Mouse (Mus musculus) lung, embryonic 16.5 days (tissue): ENCODE measurements at regions not wholly inside any gene's neighbourhood (a gene's known extent, or its start where the extent isn't known, plus 50 kb on each side); places are given as distances from the start of the nearest gene placed in this dataset.

Source experiments
- ATAC-seq: fragments of 200-750 bp; cut with Nextera tagmentation; 2 replicates; pipeline ENCODE4 v1.8.0; 2017; ENCODE audit warnings: low read depth, mild to moderate bottlenecking, moderate library complexity
- H3K27ac ChIP-seq: fragments of 300-500 bp; sonication (generic); 2 replicates; pipeline ENCODE4 v1.5.1; 2014; ENCODE audit warnings: mild to moderate bottlenecking, control low read depth, low read length
- H3K27me3 ChIP-seq: fragments of 300-500 bp; sonication (generic); 2 replicates; pipeline ENCODE4 v1.6.1; 2014; ENCODE audit warnings: low read depth, low read length, mixed read lengths; ENCODE audit not compliant: control insufficient read depth, insufficient read depth
- H3K36me3 ChIP-seq: fragments of 300-500 bp; sonication (generic); 2 replicates; pipeline ENCODE4 v1.6.1; 2014; ENCODE audit warnings: low read length; ENCODE audit not compliant: control insufficient read depth, insufficient read depth
- H3K4me1 ChIP-seq: fragments of 300-500 bp; sonication (generic); replicated peaks from 2 replicates; pipeline ENCODE4 v1.6.1; 2014; ENCODE audit warnings: low read length, mixed read lengths; ENCODE audit not compliant: control insufficient read depth, insufficient read depth
- H3K4me2 ChIP-seq: fragments of 300-500 bp; sonication (generic); 2 replicates; pipeline ENCODE4 v1.6.1; 2014; ENCODE audit warnings: low read depth, low read length, control low read depth
- H3K4me3 ChIP-seq: fragments of 300-500 bp; sonication (generic); 2 replicates; pipeline ENCODE4 v1.5.1; 2014; ENCODE audit warnings: mild to moderate bottlenecking, low read length, control low read depth
- H3K9ac ChIP-seq: fragments of 300-500 bp; sonication (generic); 2 replicates; pipeline ENCODE4 v1.6.1; 2014; ENCODE audit warnings: low read length, control low read depth
- H3K9me3 ChIP-seq: fragments of 300-500 bp; sonication (generic); 2 replicates; pipeline ENCODE4 v1.6.1; 2016; ENCODE audit warnings: low read length; ENCODE audit not compliant: control insufficient read depth
- WGBS: fragments of 180-500 bp; shearing (Covaris S2); extraction: QIAGEN DNeasy Blood & Tissue Kit; methylation state at CpG from one replicate; pipeline ENCODE4 v1.1.7; 2014; 5-methylcytosine and 5-hydroxymethylcytosine counted together

- H3K4me1 ChIP-seq, result no peaks in the 10 kb centered on the region
- H3K4me2 ChIP-seq, result no peak overlapping the region
- no peak for ATAC-seq
- H3K9ac ChIP-seq, result no peak overlapping the region
- no peaks in the 10 kb centered on the region for H3K27me3 ChIP-seq
- no peaks in the 10 kb centered on the region for H3K9me3 ChIP-seq
- WGBS, result 85% methylated on average over 4 of the region's 4 CpGs
- H3K36me3 ChIP-seq, result no peaks in the 10 kb centered on the region
- no peak overlapping the region for H3K4me3 ChIP-seq
- no peak overlapping the region for H3K27ac ChIP-seq
These were observed 171.2 kb upstream of the Robo2 start for GRCm38 (mm10) chr16:74582645-74583423.

GRCm38 (mm10) chr16:74548374-74548773 lies 136.7 kb upstream of the Robo2 start:
- no peak overlapping the region for H3K9ac ChIP-seq
- 85% methylated on average over 5 of the region's 5 CpGs for WGBS
- H3K27ac ChIP-seq, result no peak overlapping the region
- no peak overlapping the region for H3K4me3 ChIP-seq
- H3K4me2 ChIP-seq, result no peak overlapping the region
- H3K9me3 ChIP-seq, result no peaks in the 10 kb centered on the region
- H3K36me3 ChIP-seq, result no peaks in the 10 kb centered on the region
- ATAC-seq, result no peak
- H3K4me1 ChIP-seq, result no peaks in the 10 kb centered on the region
- H3K27me3 ChIP-seq, result no peaks in the 10 kb centered on the region

GRCm38 (mm10) chr16:74530531-74530930 lies 118.9 kb upstream of the Robo2 start:
- Histone ChIP-seq H3K4me3 (no peak overlapping the region), H3K9me3 (no peaks in the 10 kb centered on the region), H3K9ac (no peak overlapping the region), H3K36me3 (no peaks in the 10 kb centered on the region), H3K4me2 (no peak overlapping the region), H3K27ac (no peak overlapping the region), H3K27me3 (no peaks in the 10 kb centered on the region), H3K4me1 (no peaks in the 10 kb centered on the region)
- WGBS, result 43% methylated on average over 2 of the region's 2 CpGs
- ATAC-seq, result no peak

DNA sequence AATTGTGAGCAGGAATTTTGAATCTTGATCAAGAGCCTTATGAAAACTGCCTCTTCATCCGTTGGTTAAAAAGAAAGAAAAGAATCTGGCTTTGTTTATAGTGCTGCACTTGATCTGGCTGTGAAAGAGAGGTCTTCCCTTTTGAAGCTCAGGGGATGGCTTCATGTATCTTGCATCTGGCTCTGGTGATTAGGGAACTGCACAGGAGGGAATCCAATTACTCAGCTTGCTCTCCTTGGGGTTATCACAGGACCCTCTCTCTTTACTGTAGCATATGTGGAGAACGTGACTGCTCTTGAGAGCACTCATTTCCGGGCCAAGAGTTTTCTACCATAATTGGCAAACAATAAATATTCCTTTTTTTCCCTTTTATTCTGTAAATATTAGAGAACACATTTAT lies 116.6 kb upstream of the Robo2 start:
- no peak overlapping the region for H3K4me2 ChIP-seq
- H3K4me3 ChIP-seq, result no peak overlapping the region
- no peaks in the 10 kb centered on the region for H3K9me3 ChIP-seq
- no peak overlapping the region for H3K27ac ChIP-seq
- no peaks in the 10 kb centered on the region for H3K4me1 ChIP-seq
- H3K9ac ChIP-seq, result no peak overlapping the region
- no peaks in the 10 kb centered on the region for H3K36me3 ChIP-seq
- no peak for ATAC-seq
- 20% methylated on average over 3 of the region's 3 CpGs for WGBS
- no peaks in the 10 kb centered on the region for H3K27me3 ChIP-seq

GRCm38 (mm10) chr16:74526521-74526920 lies 114.9 kb upstream of the Robo2 start:
- Histone ChIP-seq H3K27ac (0 out of 2 replicates have a peak overlapping the region, but pooled peaks have one; percentile 20), H3K9ac (no peak overlapping the region), H3K4me3 (no peak overlapping the region), H3K9me3 (no peaks in the 10 kb centered on the region), H3K4me1 (no peaks in the 10 kb centered on the region), H3K4me2 (no peak overlapping the region), H3K36me3 (no peaks in the 10 kb centered on the region), H3K27me3 (no peaks in the 10 kb centered on the region)
- WGBS, result 27% methylated on average over 1 of the region's 1 CpGs
- ATAC-seq, result peak; percentile 56; the same call in 1 of the 2 replicates

DNA sequence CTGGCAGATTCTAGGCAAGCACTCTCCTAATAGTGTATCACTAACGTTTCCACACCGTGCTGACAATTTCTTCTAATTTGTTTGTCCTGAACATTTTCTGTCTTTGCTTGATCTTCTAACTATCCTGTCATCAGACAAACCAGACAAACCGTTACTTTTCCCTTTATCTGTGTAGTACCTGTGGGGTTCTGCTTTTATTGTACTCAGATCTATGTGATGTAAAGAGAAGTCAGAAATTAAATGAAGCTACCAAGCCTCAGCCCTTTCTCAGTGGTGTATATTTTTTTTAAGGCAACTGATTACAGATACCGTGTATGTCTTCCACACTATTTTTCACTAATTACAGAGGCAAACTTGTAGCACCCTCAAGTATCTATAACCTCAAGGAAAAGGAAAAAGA lies 108.9 kb upstream of the Robo2 start:
- no peak overlapping the region for H3K9ac ChIP-seq
- H3K27me3 ChIP-seq, result no peaks in the 10 kb centered on the region
- no peak for ATAC-seq
- 63% methylated on average over 4 of the region's 4 CpGs for WGBS
- no peak overlapping the region for H3K4me3 ChIP-seq
- no peak overlapping the region for H3K27ac ChIP-seq
- H3K4me2 ChIP-seq, result no peak overlapping the region
- no peaks in the 10 kb centered on the region for H3K36me3 ChIP-seq
- no peaks in the 10 kb centered on the region for H3K9me3 ChIP-seq
- no peaks in the 10 kb centered on the region for H3K4me1 ChIP-seq

GRCm38 (mm10) chr16:74517888-74518287 lies 106.3 kb upstream of the Robo2 start:
- WGBS, result 72% methylated on average over 1 of the region's 1 CpGs
- Histone ChIP-seq H3K4me3 (no peak overlapping the region), H3K9ac (no peak overlapping the region), H3K4me2 (no peak overlapping the region), H3K9me3 (no peaks in the 10 kb centered on the region), H3K27me3 (no peaks in the 10 kb centered on the region), H3K36me3 (no peaks in the 10 kb centered on the region), H3K4me1 (no peaks in the 10 kb centered on the region), H3K27ac (peak overlapping the region; percentile 31; the same call in 1 of the 2 replicates)
- ATAC-seq, result peak; percentile 60

- Histone ChIP-seq H3K9me3 (no peaks in the 10 kb centered on the region), H3K27me3 (no peaks in the 10 kb centered on the region), H3K27ac (no peak overlapping the region), H3K36me3 (no peaks in the 10 kb centered on the region), H3K4me1 (no peaks in the 10 kb centered on the region), H3K9ac (no peak overlapping the region), H3K4me2 (no peak overlapping the region), H3K4me3 (no peak overlapping the region)
- 41% methylated on average over 4 of the region's 4 CpGs for WGBS
- ATAC-seq, result peak; percentile 92
These were observed 105.7 kb upstream of the Robo2 start for GRCm38 (mm10) chr16:74517374-74517773.

DNA sequence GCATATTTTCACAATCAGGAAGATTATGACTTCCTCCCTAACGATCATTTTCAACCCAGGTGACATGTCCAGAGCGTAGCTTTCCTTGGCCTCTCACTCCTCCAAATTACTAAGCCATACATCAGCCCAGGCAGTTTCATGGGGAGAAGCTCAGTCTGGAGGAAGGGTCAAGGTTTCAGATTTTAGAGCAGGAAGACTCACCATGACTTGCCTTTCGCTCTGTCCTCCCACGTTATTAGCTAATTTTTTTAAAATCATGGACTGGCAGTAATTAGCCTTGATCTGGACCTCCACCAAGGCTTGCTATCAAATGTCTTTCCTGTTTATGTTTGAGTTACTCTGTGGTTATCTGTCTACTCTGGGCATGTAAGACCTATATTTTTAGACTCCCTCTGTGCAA lies 102.9 kb upstream of the Robo2 start:
- 44% methylated on average over 4 of the region's 4 CpGs for WGBS
- H3K27ac ChIP-seq, result no peak overlapping the region

More for the DNA sequence above, 102.9 kb upstream of the Robo2 start:
- Histone ChIP-seq H3K9ac (no peak overlapping the region), H3K36me3 (no peaks in the 10 kb centered on the region), H3K27me3 (no peaks in the 10 kb centered on the region), H3K4me2 (no peak overlapping the region), H3K4me3 (no peak overlapping the region), H3K9me3 (no peaks in the 10 kb centered on the region), H3K4me1 (no peaks in the 10 kb centered on the region)
- no peak for ATAC-seq
